Mouse (Mus musculus) hindbrain, embryonic 16.5 days (tissue): ENCODE results near the gene Dusp27. TPM values are rescaled to one million over a fixed set of nuclear protein-coding genes. Genes with fewer than 3 reads are reported as not detected.

Experiments
- ATAC-seq: fragments of 200-750 bp; cut with Nextera tagmentation; 2 replicates; pipeline ENCODE4 v1.8.0; 2017; ENCODE audit warnings: moderate TSS enrichment, moderate library complexity
- H3K27ac ChIP-seq: fragments of 300-500 bp; sonication (generic); 2 replicates; pipeline ENCODE4 v1.5.1; 2014; ENCODE audit warnings: low read depth, mild to moderate bottlenecking, control low read depth, low read length, moderate library complexity
- H3K27me3 ChIP-seq: fragments of 300-500 bp; sonication (generic); replicated peaks from 2 replicates; pipeline ENCODE4 v1.6.1; 2014; ENCODE audit warnings: low read length; ENCODE audit not compliant: control insufficient read depth, insufficient read depth
- H3K36me3 ChIP-seq: fragments of 300-500 bp; sonication (generic); 2 replicates; pipeline ENCODE4 v1.6.1; 2014; ENCODE audit warnings: mild to moderate bottlenecking, low read length, moderate library complexity, mixed read lengths; ENCODE audit not compliant: control insufficient read depth, insufficient read depth
- H3K4me1 ChIP-seq: fragments of 300-500 bp; sonication (generic); 2 replicates; pipeline ENCODE4 v1.6.1; 2014; ENCODE audit warnings: low read depth, low read length; ENCODE audit not compliant: control insufficient read depth, insufficient read depth
- H3K4me2 ChIP-seq: fragments of 300-500 bp; sonication (generic); 2 replicates; pipeline ENCODE4 v1.6.1; 2014; ENCODE audit warnings: mild to moderate bottlenecking, low read length, control low read depth, moderate library complexity
- H3K4me3 ChIP-seq: fragments of 300-500 bp; sonication (generic); 2 replicates; pipeline ENCODE4 v1.5.1; 2014; ENCODE audit warnings: mild to moderate bottlenecking, low read length, control low read depth, moderate library complexity
- H3K9ac ChIP-seq: fragments of 300-500 bp; sonication (generic); 2 replicates; pipeline ENCODE4 v1.6.1; 2014; ENCODE audit warnings: low read depth, mild to moderate bottlenecking, control low read depth, low read length, moderate library complexity
- H3K9me3 ChIP-seq: fragments of 300-500 bp; sonication (generic); 2 replicates; pipeline ENCODE4 v1.6.1; 2014; ENCODE audit warnings: mild to moderate bottlenecking, low read length, moderate library complexity; ENCODE audit not compliant: control insufficient read depth
- WGBS: fragments of 180-500 bp; shearing (Covaris S2); extraction: QIAGEN DNeasy Blood & Tissue Kit; methylation state at CpG from one replicate; pipeline ENCODE4 v1.1.7; 2014; 5-methylcytosine and 5-hydroxymethylcytosine counted together
- polyA plus RNA-seq: library from polyadenylated mRNA; unstranded; fragments of >200 nt; fragmentation: Nextera tagmentation; extraction: Ambion mirVana; gene quantifications from 2 replicates; pipeline ENCODE4 v1.2.1, GENCODE M21; 2015

The Dusp27 gene
- polyA plus RNA-seq, 1 experiment from 2014 or later, result 1.1 TPM

DNA sequence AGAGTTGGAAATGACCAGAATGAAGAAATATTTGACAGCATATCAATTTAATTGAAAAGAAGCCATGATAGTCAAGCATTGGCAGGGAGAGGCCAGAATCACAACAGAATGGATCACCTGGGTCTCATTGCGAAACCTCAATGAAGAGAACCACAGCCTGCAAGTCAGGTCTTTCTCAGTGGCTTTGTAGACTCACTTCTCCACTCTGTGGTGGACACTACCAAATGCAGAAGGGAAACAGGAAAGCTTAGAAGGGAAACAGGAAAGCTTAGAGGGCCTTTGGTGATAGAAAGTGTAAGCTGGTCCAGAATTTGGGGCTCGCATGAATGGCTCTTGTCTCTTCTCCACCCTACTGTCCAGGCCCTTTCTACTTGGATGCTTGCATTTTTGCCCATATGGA lies 29.6 kb downstream of the Dusp27 start:
- Histone ChIP-seq H3K4me3 (no peak overlapping the region), H3K4me2 (no peak overlapping the region), H3K27me3 (no peaks in the 10 kb centered on the region), H3K4me1 (no peaks in the 10 kb centered on the region), H3K9me3 (peaks cover 7% of the 10 kb centered on the region), H3K27ac (no peak overlapping the region), H3K9ac (no peak overlapping the region), H3K36me3 (0 out of 2 replicates have a peak, but pooled peaks cover 3% of the 10 kb centered on the region)
- 98% methylated on average over 2 of the region's 2 CpGs for WGBS
- no peak for ATAC-seq

GRCm38 (mm10) chr1:166094462-166094861 lies 33.3 kb downstream of the Dusp27 start:
- Histone ChIP-seq H3K27ac (no peak overlapping the region), H3K4me1 (no peaks in the 10 kb centered on the region), H3K9ac (no peak overlapping the region), H3K4me3 (no peak overlapping the region), H3K27me3 (no peaks in the 10 kb centered on the region), H3K9me3 (peaks cover 7% of the 10 kb centered on the region), H3K36me3 (0 out of 2 replicates have a peak, but pooled peaks cover under 1% of the 10 kb centered on the region), H3K4me2 (no peak overlapping the region)
- ATAC-seq, result no peak
- 89% methylated on average over 3 of the region's 3 CpGs for WGBS

- H3K4me2 ChIP-seq, result no peak overlapping the region
- no peaks in the 10 kb centered on the region for H3K9me3 ChIP-seq
- H3K27ac ChIP-seq, result no peak overlapping the region
- no peaks in the 10 kb centered on the region for H3K36me3 ChIP-seq
- H3K4me3 ChIP-seq, result no peak overlapping the region
- H3K27me3 ChIP-seq, result no peaks in the 10 kb centered on the region
- no peaks in the 10 kb centered on the region for H3K4me1 ChIP-seq
- WGBS, result 94% methylated on average over 2 of the region's 2 CpGs
- H3K9ac ChIP-seq, result no peak overlapping the region
- ATAC-seq, result no peak
Observed at GRCm38 (mm10) chr1:166090306-166090705, 37.4 kb downstream of the Dusp27 start.

- ATAC-seq, result peak; percentile 58; the same call in 1 of the 2 replicates
- 49% methylated on average over 4 of the region's 4 CpGs for WGBS
- no peaks in the 10 kb centered on the region for H3K9me3 ChIP-seq
- H3K36me3 ChIP-seq, result no peaks in the 10 kb centered on the region
- H3K9ac ChIP-seq, result no peak overlapping the region
- H3K4me2 ChIP-seq, result no peak overlapping the region
- no peak overlapping the region for H3K4me3 ChIP-seq
- H3K4me1 ChIP-seq, result no peaks in the 10 kb centered on the region
- H3K27me3 ChIP-seq, result no peaks in the 10 kb centered on the region
- H3K27ac ChIP-seq, result no peak overlapping the region
Observed at GRCm38 (mm10) chr1:166089739-166090138, 38.0 kb downstream of the Dusp27 start.

GRCm38 (mm10) chr1:166089337-166089736 lies 38.4 kb downstream of the Dusp27 start:
- no peak overlapping the region for H3K4me2 ChIP-seq
- no peaks in the 10 kb centered on the region for H3K36me3 ChIP-seq
- no peaks in the 10 kb centered on the region for H3K9me3 ChIP-seq
- no peaks in the 10 kb centered on the region for H3K4me1 ChIP-seq
- WGBS, result 75% methylated on average over 3 of the region's 3 CpGs
- H3K9ac ChIP-seq, result no peak overlapping the region
- H3K27ac ChIP-seq, result no peak overlapping the region
- ATAC-seq, result no peak
- H3K4me3 ChIP-seq, result no peak overlapping the region
- H3K27me3 ChIP-seq, result no peaks in the 10 kb centered on the region

- H3K9ac ChIP-seq, result no peak overlapping the region
- H3K9me3 ChIP-seq, result no peaks in the 10 kb centered on the region
- no peak overlapping the region for H3K27ac ChIP-seq
- H3K36me3 ChIP-seq, result no peaks in the 10 kb centered on the region
- no peak overlapping the region for H3K4me2 ChIP-seq
- no peaks in the 10 kb centered on the region for H3K4me1 ChIP-seq
- 42% methylated on average over 19 of the region's 19 CpGs for WGBS
- no peak overlapping the region for H3K4me3 ChIP-seq
- no peaks in the 10 kb centered on the region for H3K27me3 ChIP-seq
- ATAC-seq, result 0 out of 2 replicates have a peak, but pooled peaks have one; percentile 27
Observed at GRCm38 (mm10) chr1:166088446-166089170, 39.1 kb downstream of the Dusp27 start.

DNA sequence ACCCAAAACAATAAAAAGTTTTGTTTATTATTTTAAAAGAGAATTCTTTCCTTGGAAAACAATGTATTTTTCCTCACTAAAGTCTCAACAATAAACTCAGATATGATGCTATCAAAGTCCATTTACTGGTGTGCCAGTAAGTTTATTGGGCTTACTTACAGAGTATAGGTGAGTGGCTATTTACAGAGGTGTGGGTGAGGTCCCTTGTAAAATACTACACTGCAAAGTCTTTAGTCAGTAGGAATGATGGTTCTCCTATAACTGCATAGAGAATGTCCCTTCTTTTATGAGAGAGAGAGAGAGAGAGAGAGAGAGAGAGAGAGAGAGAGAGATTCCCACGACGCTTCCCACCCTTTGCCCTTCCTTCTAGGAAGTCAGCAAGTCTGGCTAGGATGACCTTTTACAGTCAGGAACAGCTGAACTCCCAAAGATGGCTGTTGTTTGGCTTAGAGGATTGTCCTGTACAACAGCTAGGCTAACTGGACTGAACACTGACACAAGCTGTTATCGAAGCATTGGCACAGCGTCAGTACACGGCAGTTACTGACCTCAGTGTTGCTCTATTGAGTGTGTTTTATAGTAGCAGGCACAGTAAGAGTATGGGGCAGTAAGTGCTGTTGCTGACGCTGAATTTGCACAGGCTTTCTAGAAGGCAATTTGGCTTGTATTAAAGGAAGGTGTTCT lies 50.5 kb downstream of the Dusp27 start:
- no peak for ATAC-seq
- Histone ChIP-seq H3K4me3 (no peak overlapping the region), H3K4me1 (no peaks in the 10 kb centered on the region), H3K27me3 (no peaks in the 10 kb centered on the region), H3K9ac (no peak overlapping the region), H3K4me2 (no peak overlapping the region), H3K36me3 (no peaks in the 10 kb centered on the region), H3K27ac (no peak overlapping the region), H3K9me3 (no peaks in the 10 kb centered on the region)
- 75% methylated on average over 6 of the region's 6 CpGs for whole genome bisulfite sequencing

GRCm38 (mm10) chr1:166067856-166068440 lies 59.8 kb downstream of the Dusp27 start:
- Histone ChIP-seq H3K27ac (no peak overlapping the region), H3K27me3 (no peaks in the 10 kb centered on the region), H3K9ac (no peak overlapping the region), H3K9me3 (peaks cover 2% of the 10 kb centered on the region; the same call in 1 of the 2 replicates), H3K4me3 (no peak overlapping the region), H3K36me3 (no peaks in the 10 kb centered on the region), H3K4me2 (no peak overlapping the region), H3K4me1 (no peaks in the 10 kb centered on the region)
- ATAC-seq, result no peak
- WGBS, result 81% methylated on average over 2 of the region's 2 CpGs

GRCm38 (mm10) chr1:166063870-166064269 lies 63.9 kb downstream of the Dusp27 start:
- WGBS, result 92% methylated on average over 3 of the region's 3 CpGs
- H3K27me3 ChIP-seq, result no peaks in the 10 kb centered on the region
- no peaks in the 10 kb centered on the region; the same call in 1 of the 2 replicates for H3K4me1 ChIP-seq
- peaks cover 2% of the 10 kb centered on the region; the same call in 1 of the 2 replicates for H3K9me3 ChIP-seq
- H3K9ac ChIP-seq, result no peak overlapping the region
- H3K27ac ChIP-seq, result no peak overlapping the region
- ATAC-seq, result no peak
- H3K4me3 ChIP-seq, result no peak overlapping the region
- H3K36me3 ChIP-seq, result no peaks in the 10 kb centered on the region
- H3K4me2 ChIP-seq, result no peak overlapping the region
